Mouse (Mus musculus): ENCODE data around the gene Naa38.

DNA sequence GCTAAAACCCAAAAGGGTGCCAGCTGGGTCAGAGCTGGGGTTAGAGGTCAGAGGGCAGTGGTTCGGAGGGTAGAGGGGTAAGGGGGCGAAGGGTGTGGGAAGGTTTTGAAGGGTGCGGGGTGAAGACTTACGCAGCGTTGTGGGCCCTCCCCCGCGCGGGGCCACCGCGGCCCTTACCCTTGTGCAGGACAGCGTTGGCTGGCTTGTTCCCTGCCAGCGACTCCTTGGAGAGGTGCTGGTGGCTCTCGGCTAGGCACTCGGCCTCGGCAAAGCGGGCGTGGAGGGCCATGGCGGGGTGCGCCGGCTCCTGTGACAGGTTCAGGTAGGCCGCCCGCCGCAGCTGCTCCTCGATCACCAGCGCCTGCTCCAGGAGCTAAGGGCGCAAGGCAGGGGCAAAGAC is 48.8 kb upstream of the Naa38 start:
- TF ChIP-seq CTCF (IDR thresholded peaks at IDR 0.05; ENCODE audit: low read depth, low read length) (no peak), POLR2A (IDR thresholded peaks at IDR 0.05; ENCODE audit: borderline replicate concordance, low read depth, low read length) (no peak)
